Mouse (Mus musculus) embryonic fibroblast, embryonic 13.5 days (primary cell): ENCODE results near the gene Eif1.

Source experiments
- CTCF ChIP-seq: IDR thresholded peaks from 2 replicates; pipeline ENCODE4 v1.5.1; 2011; ENCODE audit warnings: mild to moderate bottlenecking, control low read depth, low read length, moderate library complexity, borderline replicate concordance; ENCODE audit not compliant: insufficient read depth
- POLR2A ChIP-seq: IDR thresholded peaks from 2 replicates; pipeline ENCODE4 v1.6.1; 2011; ENCODE audit warnings: low read depth, mild to moderate bottlenecking, control low read depth, low read length, moderate library complexity

GRCm38 (mm10) chr11:100298274-100299036 is 21.2 kb upstream of the Eif1 start:
- TF ChIP-seq CTCF = peak; percentile 81
- no peak for TF ChIP-seq POLR2A
